Mouse (Mus musculus) thymus, adult 2 months (tissue): Measurements from ENCODE around the gene Mkrn3. TPM values are rescaled to one million over a fixed set of nuclear protein-coding genes. Genes with fewer than 3 reads are reported as not detected.

ENCODE experiments used
- DNase-seq: peaks from one replicate; pipeline ENCODE4 v3.0.0; 2021
- H3K27ac ChIP-seq: fragments of 200-500 bp; 2 replicates; pipeline ENCODE4 v1.5.1; 2012; ENCODE audit warnings: low read length, control low read depth; ENCODE audit not compliant: control insufficient read depth, insufficient read depth
- H3K27me3 ChIP-seq: fragments of 200-500 bp; 2 replicates; pipeline ENCODE4 v1.6.1; 2012; ENCODE audit warnings: mild to moderate bottlenecking, low read length, moderate library complexity, mixed read lengths; ENCODE audit not compliant: control insufficient read depth, insufficient read depth
- H3K36me3 ChIP-seq: fragments of 200-500 bp; 2 replicates; pipeline ENCODE4 v1.6.1; 2012; ENCODE audit warnings: mild to moderate bottlenecking, low read length, moderate library complexity; ENCODE audit not compliant: control insufficient read depth, insufficient read depth
- H3K4me1 ChIP-seq: fragments of 200-500 bp; replicated peaks from 2 replicates; pipeline ENCODE4 v1.6.1; 2012; ENCODE audit warnings: low read length; ENCODE audit not compliant: control insufficient read depth, insufficient read depth
- H3K4me3 ChIP-seq: fragments of 200-500 bp; 2 replicates; pipeline ENCODE4 v1.5.1; 2012; ENCODE audit warnings: mild to moderate bottlenecking, low read length, control low read depth, moderate library complexity; ENCODE audit not compliant: control insufficient read depth, insufficient read depth
- CTCF ChIP-seq: fragments of 200-500 bp; IDR thresholded peaks from 2 replicates; pipeline ENCODE4 v1.5.1; 2012; ENCODE audit warnings: mild to moderate bottlenecking, control low read depth, low read length, moderate library complexity, borderline replicate concordance; ENCODE audit not compliant: control insufficient read depth, poor library complexity, insufficient read depth; ENCODE audit errors: extremely low read depth
- POLR2A ChIP-seq: fragments of 200-500 bp; IDR thresholded peaks from 2 replicates; pipeline ENCODE4 v1.6.1; 2012; ENCODE audit warnings: mild to moderate bottlenecking, low read length, control low read depth, moderate library complexity; ENCODE audit not compliant: control insufficient read depth, poor library complexity, insufficient read depth; ENCODE audit errors: extremely low read depth
- WGBS: fragments of 180-500 bp; shearing (Covaris S2); methylation state at CpG from one replicate; pipeline ENCODE4 v1.1.7; 2018; 5-methylcytosine and 5-hydroxymethylcytosine counted together
- polyA plus RNA-seq: library from polyadenylated mRNA; depleted of rRNA; stranded (reverse); fragments of >200 nt; gene quantifications from 2 replicates; pipeline ENCODE4 v1.2.3, GENCODE M21; 2012

Gene Mkrn3
- polyA plus RNA-seq, 1 experiment: 0.36 TPM

- Histone ChIP-seq H3K27ac (no peak overlapping the region), H3K4me3 (no peak overlapping the region), H3K27me3 (no peaks in the 10 kb centered on the region), H3K36me3 (no peaks in the 10 kb centered on the region), H3K4me1 (0 out of 2 replicates have a peak, but pooled peaks cover 3% of the 10 kb centered on the region)
- TF ChIP-seq POLR2A (no peak), CTCF (no peak)
- DNase-seq: no peak
- WGBS: 87% methylated on average over 9 of the region's 9 CpGs
Observed at GRCm38 (mm10) chr7:62418346-62418745, 1.6 kb downstream of the Mkrn3 start.

GRCm38 (mm10) chr7:62416173-62416572 is 3.8 kb downstream of the Mkrn3 start:
- H3K27ac ChIP-seq: no peak overlapping the region
- no peaks in the 10 kb centered on the region for H3K27me3 ChIP-seq
- H3K36me3 ChIP-seq: no peaks in the 10 kb centered on the region
- 0 out of 2 replicates have a peak, but pooled peaks cover 3% of the 10 kb centered on the region for H3K4me1 ChIP-seq
- H3K4me3 ChIP-seq: no peak overlapping the region
- no peak for DNase-seq
- no peak for TF ChIP-seq CTCF
- no peak for TF ChIP-seq POLR2A

GRCm38 (mm10) chr7:62415222-62415621 is 4.7 kb downstream of the Mkrn3 start:
- Histone ChIP-seq H3K4me1 (0 out of 2 replicates have a peak, but pooled peaks cover 3% of the 10 kb centered on the region), H3K36me3 (no peaks in the 10 kb centered on the region), H3K27ac (no peak overlapping the region), H3K27me3 (no peaks in the 10 kb centered on the region), H3K4me3 (no peak overlapping the region)
- no peak for DNase-seq
- TF ChIP-seq POLR2A (no peak), CTCF (no peak)
- WGBS: 88% methylated on average over 1 of the region's 1 CpGs

GRCm38 (mm10) chr7:62407803-62408202 is 12.1 kb downstream of the Mkrn3 start:
- WGBS: 57% methylated on average over 3 of the region's 3 CpGs
- Histone ChIP-seq H3K4me1 (no peaks in the 10 kb centered on the region), H3K27me3 (no peaks in the 10 kb centered on the region), H3K27ac (no peak overlapping the region), H3K36me3 (no peaks in the 10 kb centered on the region), H3K4me3 (no peak overlapping the region)
- DNase-seq: no peak
- TF ChIP-seq POLR2A: no peak

- H3K4me3 ChIP-seq: no peak overlapping the region
- no peaks in the 10 kb centered on the region for H3K36me3 ChIP-seq
- no peak for DNase-seq
- no peak overlapping the region for H3K27ac ChIP-seq
- TF ChIP-seq POLR2A (no peak), CTCF (no peak)
- no peaks in the 10 kb centered on the region for H3K27me3 ChIP-seq
- WGBS: 51% methylated on average over 19 of the region's 19 CpGs
- no peaks in the 10 kb centered on the region for H3K4me1 ChIP-seq
Observed at GRCm38 (mm10) chr7:62406573-62407050, 13.3 kb downstream of the Mkrn3 start.

GRCm38 (mm10) chr7:62392202-62392601 is 27.7 kb downstream of the Mkrn3 start:
- 33% methylated on average over 1 of the region's 1 CpGs for WGBS
- Histone ChIP-seq H3K4me3 (no peak overlapping the region), H3K27ac (no peak overlapping the region), H3K36me3 (no peaks in the 10 kb centered on the region), H3K4me1 (no peaks in the 10 kb centered on the region), H3K27me3 (no peaks in the 10 kb centered on the region)
- DNase-seq: no peak
- TF ChIP-seq CTCF (no peak), POLR2A (no peak)

- Histone ChIP-seq H3K27ac (no peak overlapping the region), H3K36me3 (no peaks in the 10 kb centered on the region), H3K4me3 (no peak overlapping the region), H3K27me3 (no peaks in the 10 kb centered on the region), H3K4me1 (no peaks in the 10 kb centered on the region)
- TF ChIP-seq POLR2A (no peak), CTCF (no peak)
- WGBS: 43% methylated on average over 4 of the region's 4 CpGs
- DNase-seq: no peak
Observed at GRCm38 (mm10) chr7:62388291-62388690, 31.6 kb downstream of the Mkrn3 start.
